Mouse (Mus musculus): ENCODE measurements at regions not wholly inside any gene's neighbourhood (a gene's known extent, or its start where the extent isn't known, plus 50 kb on each side); places are given as distances from the start of the nearest gene placed in this dataset.
"Not testable (repeated sequence)": the region's sequence is repeated elsewhere in the genome, so short reads cannot be mapped to it uniquely, and the experiment has no call there.

- WGBS = 58% methylated on average over 1 of the region's 1 CpGs
- no peaks in the 10 kb centered on the region for H3K27me3 ChIP-seq (ENCODE audit: control insufficient read depth, insufficient read depth, low read length)
- no peak overlapping the region for H3K4me3 ChIP-seq (ENCODE audit: low read length)
- no peak overlapping the region for H3K4me2 ChIP-seq (ENCODE audit: low read depth, low read length)
- no peak overlapping the region for H3K27ac ChIP-seq (ENCODE audit: low read length)
- H3K9me3 ChIP-seq (replicated peaks; ENCODE audit: control insufficient read depth, low read length) = no peaks in the 10 kb centered on the region
- H3K36me3 ChIP-seq (ENCODE audit: control insufficient read depth, insufficient read depth) = no peaks in the 10 kb centered on the region
- no peak overlapping the region for H3K9ac ChIP-seq (ENCODE audit: low read length)
- no peak for ATAC-seq (replicated peaks; ENCODE audit: extremely low read depth, insufficient read depth, low FRiP score)
- H3K4me1 ChIP-seq (ENCODE audit: control insufficient read depth, insufficient read depth, low read length) = no peaks in the 10 kb centered on the region
These were observed 542.2 kb downstream of the Serpinb8 start for GRCm38 (mm10) chr1:108132006-108132405.

- ATAC-seq (replicated peaks; ENCODE audit: extremely low read depth, insufficient read depth, low FRiP score) = not testable (repeated sequence)
These were observed 545.5 kb downstream of the Serpinb8 start for GRCm38 (mm10) chr1:108135346-108135745.

GRCm38 (mm10) chr1:108144114-108144513 is 554.3 kb downstream of the Serpinb8 start:
- H3K4me1 ChIP-seq (ENCODE audit: control insufficient read depth, insufficient read depth, low read length) = no peaks in the 10 kb centered on the region
- no peaks in the 10 kb centered on the region for H3K27me3 ChIP-seq (ENCODE audit: control insufficient read depth, insufficient read depth, low read length)
- WGBS = 68% methylated on average over 1 of the region's 1 CpGs
- no peak overlapping the region for H3K4me2 ChIP-seq (ENCODE audit: low read depth, low read length)
- ATAC-seq (replicated peaks; ENCODE audit: extremely low read depth, insufficient read depth, low FRiP score) = no peak
- H3K36me3 ChIP-seq (ENCODE audit: control insufficient read depth, insufficient read depth) = no peaks in the 10 kb centered on the region
- no peak overlapping the region for H3K4me3 ChIP-seq (ENCODE audit: low read length)
- 0 out of 2 replicates have a peak, but pooled peaks cover 4% of the 10 kb centered on the region for H3K9me3 ChIP-seq (replicated peaks; ENCODE audit: control insufficient read depth, low read length)
- H3K9ac ChIP-seq (ENCODE audit: low read length) = no peak overlapping the region
- no peak overlapping the region for H3K27ac ChIP-seq (ENCODE audit: low read length)

More at GRCm38 (mm10) chr1:108135346-108135745, 545.5 kb downstream of the Serpinb8 start:
- H3K4me3 ChIP-seq (ENCODE audit: low read length); H3K27ac ChIP-seq (ENCODE audit: low read length); H3K4me2 ChIP-seq (ENCODE audit: low read depth, low read length); H3K27me3 ChIP-seq (ENCODE audit: control insufficient read depth, insufficient read depth, low read length); H3K9me3 ChIP-seq (replicated peaks; ENCODE audit: control insufficient read depth, low read length); H3K9ac ChIP-seq (ENCODE audit: low read length); H3K36me3 ChIP-seq (ENCODE audit: control insufficient read depth, insufficient read depth); H3K4me1 ChIP-seq (ENCODE audit: control insufficient read depth, insufficient read depth, low read length): not testable (repeated sequence)
- WGBS = 65% methylated on average over 5 of the region's 5 CpGs

GRCm38 (mm10) chr1:108181350-108182167 is 591.8 kb downstream of the Serpinb8 start:
- ATAC-seq (replicated peaks; ENCODE audit: extremely low read depth, insufficient read depth, low FRiP score) = no peak
- WGBS = 23% methylated on average over 3 of the region's 3 CpGs
- no peaks in the 10 kb centered on the region for H3K4me1 ChIP-seq (ENCODE audit: control insufficient read depth, insufficient read depth, low read length)

GRCm38 (mm10) chr1:108182168-108182539 is 592.3 kb downstream of the Serpinb8 start:
- no peak overlapping the region for H3K9ac ChIP-seq (ENCODE audit: low read length)
- no peaks in the 10 kb centered on the region for H3K4me1 ChIP-seq (ENCODE audit: control insufficient read depth, insufficient read depth, low read length)
- H3K4me3 ChIP-seq (ENCODE audit: low read length) = no peak overlapping the region
- H3K27ac ChIP-seq (ENCODE audit: low read length) = no peak overlapping the region
- no peak overlapping the region for H3K4me2 ChIP-seq (ENCODE audit: low read depth, low read length)
- 41% methylated on average over 4 of the region's 4 CpGs for WGBS
- no peak for ATAC-seq (replicated peaks; ENCODE audit: extremely low read depth, insufficient read depth, low FRiP score)
- H3K36me3 ChIP-seq (ENCODE audit: control insufficient read depth, insufficient read depth) = no peaks in the 10 kb centered on the region
- H3K27me3 ChIP-seq (ENCODE audit: control insufficient read depth, insufficient read depth, low read length) = no peaks in the 10 kb centered on the region
- no peaks in the 10 kb centered on the region for H3K9me3 ChIP-seq (replicated peaks; ENCODE audit: control insufficient read depth, low read length)

More at GRCm38 (mm10) chr1:108181350-108182167, 591.8 kb downstream of the Serpinb8 start:
- Histone ChIP-seq H3K9ac (ENCODE audit: low read length) (no peak overlapping the region), H3K27ac (ENCODE audit: low read length) (no peak overlapping the region), H3K4me3 (ENCODE audit: low read length) (no peak overlapping the region), H3K4me2 (ENCODE audit: low read depth, low read length) (no peak overlapping the region), H3K36me3 (ENCODE audit: control insufficient read depth, insufficient read depth) (no peaks in the 10 kb centered on the region), H3K9me3 (replicated peaks; ENCODE audit: control insufficient read depth, low read length) (no peaks in the 10 kb centered on the region), H3K27me3 (ENCODE audit: control insufficient read depth, insufficient read depth, low read length) (no peaks in the 10 kb centered on the region)

GRCm38 (mm10) chr1:108224047-108224446 is 634.2 kb downstream of the Serpinb8 start:
- Histone ChIP-seq H3K36me3 (ENCODE audit: control insufficient read depth, insufficient read depth) (no peaks in the 10 kb centered on the region), H3K9ac (ENCODE audit: low read length) (no peak overlapping the region), H3K27ac (ENCODE audit: low read length) (no peak overlapping the region), H3K4me3 (ENCODE audit: low read length) (no peak overlapping the region), H3K4me2 (ENCODE audit: low read depth, low read length) (no peak overlapping the region), H3K9me3 (replicated peaks; ENCODE audit: control insufficient read depth, low read length) (no peaks in the 10 kb centered on the region), H3K4me1 (ENCODE audit: control insufficient read depth, insufficient read depth, low read length) (no peaks in the 10 kb centered on the region), H3K27me3 (ENCODE audit: control insufficient read depth, insufficient read depth, low read length) (no peaks in the 10 kb centered on the region)
- no peak for ATAC-seq (replicated peaks; ENCODE audit: extremely low read depth, insufficient read depth, low FRiP score)
- WGBS = 56% methylated on average over 1 of the region's 1 CpGs

GRCm38 (mm10) chr1:108240152-108240551 is 650.3 kb downstream of the Serpinb8 start:
- Histone ChIP-seq H3K27me3 (ENCODE audit: control insufficient read depth, insufficient read depth, low read length) (no peaks in the 10 kb centered on the region), H3K9me3 (replicated peaks; ENCODE audit: control insufficient read depth, low read length) (peaks cover 2% of the 10 kb centered on the region; the same call in 1 of the 2 replicates), H3K4me2 (ENCODE audit: low read depth, low read length) (no peak overlapping the region), H3K9ac (ENCODE audit: low read length) (no peak overlapping the region), H3K27ac (ENCODE audit: low read length) (no peak overlapping the region), H3K36me3 (ENCODE audit: control insufficient read depth, insufficient read depth) (no peaks in the 10 kb centered on the region), H3K4me1 (ENCODE audit: control insufficient read depth, insufficient read depth, low read length) (no peaks in the 10 kb centered on the region), H3K4me3 (ENCODE audit: low read length) (no peak overlapping the region)
- no peak for ATAC-seq (replicated peaks; ENCODE audit: extremely low read depth, insufficient read depth, low FRiP score)

- 71% methylated on average over 3 of the region's 3 CpGs for WGBS
- no peak for ATAC-seq (replicated peaks; ENCODE audit: extremely low read depth, insufficient read depth, low FRiP score)
- no peaks in the 10 kb centered on the region for H3K4me1 ChIP-seq (ENCODE audit: control insufficient read depth, insufficient read depth, low read length)
- no peaks in the 10 kb centered on the region for H3K9me3 ChIP-seq (replicated peaks; ENCODE audit: control insufficient read depth, low read length)
- no peaks in the 10 kb centered on the region for H3K27me3 ChIP-seq (ENCODE audit: control insufficient read depth, insufficient read depth, low read length)
- no peak overlapping the region for H3K4me2 ChIP-seq (ENCODE audit: low read depth, low read length)
- H3K4me3 ChIP-seq (ENCODE audit: low read length) = no peak overlapping the region
- no peak overlapping the region for H3K27ac ChIP-seq (ENCODE audit: low read length)
- no peak overlapping the region for H3K9ac ChIP-seq (ENCODE audit: low read length)
- H3K36me3 ChIP-seq (ENCODE audit: control insufficient read depth, insufficient read depth) = no peaks in the 10 kb centered on the region
These were observed 665.3 kb downstream of the Serpinb8 start for GRCm38 (mm10) chr1:108255147-108255546.

- no peaks in the 10 kb centered on the region for H3K9me3 ChIP-seq (replicated peaks; ENCODE audit: control insufficient read depth, low read length)
- no peak overlapping the region for H3K27ac ChIP-seq (ENCODE audit: low read length)
- H3K4me2 ChIP-seq (ENCODE audit: low read depth, low read length) = no peak overlapping the region
- no peak overlapping the region for H3K4me3 ChIP-seq (ENCODE audit: low read length)
- no peak for ATAC-seq (replicated peaks; ENCODE audit: extremely low read depth, insufficient read depth, low FRiP score)
- no peak overlapping the region for H3K9ac ChIP-seq (ENCODE audit: low read length)
- H3K27me3 ChIP-seq (ENCODE audit: control insufficient read depth, insufficient read depth, low read length) = no peaks in the 10 kb centered on the region
- H3K4me1 ChIP-seq (ENCODE audit: control insufficient read depth, insufficient read depth, low read length) = no peaks in the 10 kb centered on the region
- no peaks in the 10 kb centered on the region for H3K36me3 ChIP-seq (ENCODE audit: control insufficient read depth, insufficient read depth)
These were observed 669.5 kb downstream of the Serpinb8 start for GRCm38 (mm10) chr1:108259355-108259754.

All from heart, embryonic 16.5 days (tissue).